Mouse (Mus musculus) myocyte (in vitro differentiated cells): ENCODE results near the gene Gm8251.

Source experiments
- CEBPB ChIP-seq: IDR thresholded peaks from 2 replicates; pipeline ENCODE4 v1.6.1; 2011; ENCODE audit warnings: mild to moderate bottlenecking, moderate library complexity; ENCODE audit not compliant: poor library complexity, insufficient read depth, severe bottlenecking
- E2F4 ChIP-seq: IDR thresholded peaks from one replicate; pipeline ENCODE4 v1.6.1; 2011; ENCODE audit warnings: mild to moderate bottlenecking, control low read depth, moderate library complexity; ENCODE audit not compliant: insufficient read depth
- MAX ChIP-seq: IDR thresholded peaks from one replicate; pipeline ENCODE4 v1.6.1; 2011; ENCODE audit warnings: low read depth, mild to moderate bottlenecking, control low read depth
- MYOD1 ChIP-seq, 3 experiments: IDR thresholded peaks; one replicate each; pipeline ENCODE4 v1.6.1; 2011; ENCODE audit warnings: control low read depth in 2 of 3, low read depth in 2 of 3, mild to moderate bottlenecking in 2 of 3, moderate library complexity in 1 of 3; ENCODE audit not compliant: insufficient read length in 2 of 3, control insufficient read depth in 1 of 3
- MYOG ChIP-seq, 3 experiments: IDR thresholded peaks; one replicate each; pipeline ENCODE4 v1.6.1; 2011; ENCODE audit warnings: control low read depth in 2 of 3, low read depth in 2 of 3, mild to moderate bottlenecking in 2 of 3; ENCODE audit not compliant: insufficient read length in 2 of 3, control insufficient read depth in 1 of 3, insufficient read depth in 1 of 3
- POLR2A ChIP-seq: IDR thresholded peaks from one replicate; pipeline ENCODE4 v1.6.1; 2011; ENCODE audit warnings: low read depth, mild to moderate bottlenecking, control low read depth, moderate library complexity; ENCODE audit not compliant: insufficient read length
- POLR2AphosphoS2 ChIP-seq: IDR thresholded peaks from one replicate; pipeline ENCODE4 v1.6.1; 2011; ENCODE audit warnings: low read depth, control low read depth; ENCODE audit not compliant: insufficient read length
- REST ChIP-seq: IDR thresholded peaks from one replicate; pipeline ENCODE4 v1.6.1; 2011; ENCODE audit warnings: mild to moderate bottlenecking, control low read depth, moderate library complexity; ENCODE audit not compliant: insufficient read depth, insufficient read length
- SRF ChIP-seq: IDR thresholded peaks from one replicate; pipeline ENCODE4 v1.6.1; 2011; ENCODE audit warnings: low read depth; ENCODE audit not compliant: control insufficient read depth, insufficient read length
- TCF3 ChIP-seq: IDR thresholded peaks from one replicate; pipeline ENCODE4 v1.6.1; 2011; ENCODE audit warnings: low read depth, control low read depth; ENCODE audit not compliant: insufficient read length
- USF1 ChIP-seq: IDR thresholded peaks from one replicate; pipeline ENCODE4 v1.6.1; 2011; ENCODE audit warnings: low read depth, mild to moderate bottlenecking, control low read depth, moderate library complexity

GRCm38 (mm10) chr1:44063439-44063838 is 1.7 kb upstream of the Gm8251 start:
- TF ChIP-seq POLR2AphosphoS2 (no peak), POLR2A (no peak), REST (no peak), E2F4 (no peak), MYOG (IDR thresholded peaks at IDR 0.05; ENCODE audit: control insufficient read depth in 1 of 3, insufficient read depth in 1 of 3, insufficient read length in 2 of 3, low read depth in 2 of 3) (no peak), USF1 (no peak), MAX (no peak), MYOD1 (IDR thresholded peaks at IDR 0.05; ENCODE audit: control insufficient read depth in 1 of 3, insufficient read length in 2 of 3, low read depth in 2 of 3) (no peak), TCF3 (no peak), CEBPB (no peak), SRF (no peak)
